Mouse (Mus musculus): ENCODE data around the gene Gstp1. TPM values are rescaled to one million over a fixed set of nuclear protein-coding genes. Genes with fewer than 3 reads are reported as not detected.
A peak's percentile ranks its signal among the peaks of the same experiment; 100 is the strongest.

The Gstp1 gene
- polyA plus RNA-seq, 1 experiment from 2014 or later, result 604 TPM

DNA sequence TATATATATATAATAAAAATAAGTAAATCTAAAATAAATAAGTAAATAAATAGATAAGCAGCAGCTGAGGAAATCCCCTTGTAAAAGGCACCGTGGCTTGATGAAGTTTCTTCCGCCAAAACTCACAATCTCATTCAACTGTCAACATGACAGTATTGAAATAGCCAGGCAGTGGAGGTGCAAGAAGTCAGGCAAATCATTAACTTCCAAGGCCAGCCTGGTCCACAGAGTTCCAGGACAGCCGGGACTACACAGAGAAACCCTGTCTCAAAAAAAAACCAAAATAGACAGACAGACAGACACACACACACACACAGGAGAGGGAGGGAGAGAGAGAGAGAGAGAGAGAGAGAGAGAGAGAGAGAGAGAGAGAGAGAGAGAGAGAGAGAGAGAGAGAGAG, 4.5 kb downstream of the Gstp1 start:
- H3K9ac ChIP-seq (ENCODE audit: low read depth, low read length), result no peak overlapping the region
- WGBS, result 87% methylated on average over 3 of the region's 3 CpGs
- H3K27ac ChIP-seq (ENCODE audit: low read depth, low read length), result no peak overlapping the region
- no peak overlapping the region for H3K4me2 ChIP-seq (ENCODE audit: low read length)
- H3K27me3 ChIP-seq (replicated peaks; ENCODE audit: control insufficient read depth, insufficient read depth, low read length), result no peaks in the 10 kb centered on the region
- peaks cover 7% of the 10 kb centered on the region for H3K4me1 ChIP-seq (ENCODE audit: control insufficient read depth, insufficient read depth, low read depth, low read length)
- no peak for ATAC-seq
- no peaks in the 10 kb centered on the region for H3K9me3 ChIP-seq (ENCODE audit: control insufficient read depth, low read length)
- H3K36me3 ChIP-seq (ENCODE audit: control insufficient read depth, insufficient read depth, low read length), result no peaks in the 10 kb centered on the region
- H3K4me3 ChIP-seq (ENCODE audit: low read length), result no peak overlapping the region

- WGBS, result 67% methylated on average over 7 of the region's 7 CpGs
- ATAC-seq, result no peak
- H3K9me3 ChIP-seq (ENCODE audit: control insufficient read depth, low read length), result no peaks in the 10 kb centered on the region
These were observed 5.1 kb downstream of the Gstp1 start for GRCm38 (mm10) chr19:4032668-4033067.

GRCm38 (mm10) chr19:4027576-4027975, 10.2 kb downstream of the Gstp1 start:
- Histone ChIP-seq H3K4me1 (ENCODE audit: control insufficient read depth, insufficient read depth, low read depth, low read length) (no peaks in the 10 kb centered on the region), H3K27ac (ENCODE audit: low read depth, low read length) (no peak overlapping the region), H3K4me2 (ENCODE audit: low read length) (no peak overlapping the region), H3K36me3 (ENCODE audit: control insufficient read depth, insufficient read depth, low read length) (no peaks in the 10 kb centered on the region), H3K9me3 (ENCODE audit: control insufficient read depth, low read length) (peaks cover 2% of the 10 kb centered on the region; the same call in 1 of the 2 replicates), H3K4me3 (ENCODE audit: low read length) (no peak overlapping the region), H3K9ac (ENCODE audit: low read depth, low read length) (no peak overlapping the region), H3K27me3 (replicated peaks; ENCODE audit: control insufficient read depth, insufficient read depth, low read length) (no peaks in the 10 kb centered on the region)
- no peak for ATAC-seq

More at GRCm38 (mm10) chr19:4032668-4033067, 5.1 kb downstream of the Gstp1 start:
- Histone ChIP-seq H3K4me3 (ENCODE audit: low read length) (no peak overlapping the region), H3K36me3 (ENCODE audit: control insufficient read depth, insufficient read depth, low read length) (no peaks in the 10 kb centered on the region), H3K4me2 (ENCODE audit: low read length) (no peak overlapping the region), H3K27ac (ENCODE audit: low read depth, low read length) (no peak overlapping the region), H3K4me1 (ENCODE audit: control insufficient read depth, insufficient read depth, low read depth, low read length) (peaks cover 7% of the 10 kb centered on the region), H3K9ac (ENCODE audit: low read depth, low read length) (no peak overlapping the region), H3K27me3 (replicated peaks; ENCODE audit: control insufficient read depth, insufficient read depth, low read length) (no peaks in the 10 kb centered on the region)

DNA sequence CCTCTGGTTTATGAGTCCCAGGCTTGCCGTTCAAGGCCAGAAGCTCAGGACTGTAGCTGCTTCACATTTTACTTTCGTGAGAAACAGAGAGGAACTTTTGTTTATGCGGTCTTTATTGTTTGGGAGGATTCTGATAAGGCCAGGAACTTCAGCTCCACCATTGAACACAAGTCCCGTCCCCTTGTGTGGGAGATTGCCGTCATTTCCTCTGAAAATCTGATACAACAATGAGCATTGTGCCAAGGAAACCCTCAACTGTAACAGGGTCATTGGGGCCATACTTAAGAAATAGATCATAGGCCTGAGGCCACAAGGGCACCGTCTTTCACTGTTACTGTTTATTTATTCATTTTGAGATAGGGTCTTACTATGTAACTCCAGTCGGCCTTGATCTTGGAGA, 14.6 kb downstream of the Gstp1 start:
- H3K27ac ChIP-seq (ENCODE audit: low read depth, low read length), result no peak overlapping the region
- no peak for ATAC-seq
- no peak overlapping the region for H3K4me2 ChIP-seq (ENCODE audit: low read length)
- H3K36me3 ChIP-seq (ENCODE audit: control insufficient read depth, insufficient read depth, low read length), result no peaks in the 10 kb centered on the region
- H3K4me1 ChIP-seq (ENCODE audit: control insufficient read depth, insufficient read depth, low read depth, low read length), result no peaks in the 10 kb centered on the region
- 88% methylated on average over 7 of the region's 7 CpGs for WGBS
- H3K27me3 ChIP-seq (replicated peaks; ENCODE audit: control insufficient read depth, insufficient read depth, low read length), result no peaks in the 10 kb centered on the region
- H3K4me3 ChIP-seq (ENCODE audit: low read length), result no peak overlapping the region
- H3K9ac ChIP-seq (ENCODE audit: low read depth, low read length), result no peak overlapping the region
- peaks cover 2% of the 10 kb centered on the region; the same call in 1 of the 2 replicates for H3K9me3 ChIP-seq (ENCODE audit: control insufficient read depth, low read length)

- Histone ChIP-seq H3K4me2 (ENCODE audit: low read length) (no peak overlapping the region), H3K4me3 (ENCODE audit: low read length) (no peak overlapping the region), H3K4me1 (ENCODE audit: control insufficient read depth, insufficient read depth, low read depth, low read length) (no peaks in the 10 kb centered on the region), H3K36me3 (ENCODE audit: control insufficient read depth, insufficient read depth, low read length) (no peaks in the 10 kb centered on the region), H3K27ac (ENCODE audit: low read depth, low read length) (no peak overlapping the region), H3K9ac (ENCODE audit: low read depth, low read length) (no peak overlapping the region; the same call in 1 of the 2 replicates), H3K9me3 (ENCODE audit: control insufficient read depth, low read length) (no peaks in the 10 kb centered on the region), H3K27me3 (replicated peaks; ENCODE audit: control insufficient read depth, insufficient read depth, low read length) (no peaks in the 10 kb centered on the region)
- ATAC-seq, result peak; percentile 92
- WGBS, result 23% methylated on average over 18 of the region's 18 CpGs
These were observed 18.8 kb downstream of the Gstp1 start for GRCm38 (mm10) chr19:4018743-4019583.

GRCm38 (mm10) chr19:4017921-4018587, 19.7 kb downstream of the Gstp1 start:
- Histone ChIP-seq H3K4me1 (ENCODE audit: control insufficient read depth, insufficient read depth, low read depth, low read length) (no peaks in the 10 kb centered on the region; the same call in 1 of the 2 replicates), H3K27me3 (replicated peaks; ENCODE audit: control insufficient read depth, insufficient read depth, low read length) (no peaks in the 10 kb centered on the region), H3K9me3 (ENCODE audit: control insufficient read depth, low read length) (no peaks in the 10 kb centered on the region), H3K9ac (ENCODE audit: low read depth, low read length) (no peak overlapping the region), H3K27ac (ENCODE audit: low read depth, low read length) (no peak overlapping the region), H3K36me3 (ENCODE audit: control insufficient read depth, insufficient read depth, low read length) (no peaks in the 10 kb centered on the region), H3K4me3 (ENCODE audit: low read length) (no peak overlapping the region), H3K4me2 (ENCODE audit: low read length) (no peak overlapping the region)
- 74% methylated on average over 10 of the region's 10 CpGs for WGBS
- ATAC-seq, result no peak

DNA sequence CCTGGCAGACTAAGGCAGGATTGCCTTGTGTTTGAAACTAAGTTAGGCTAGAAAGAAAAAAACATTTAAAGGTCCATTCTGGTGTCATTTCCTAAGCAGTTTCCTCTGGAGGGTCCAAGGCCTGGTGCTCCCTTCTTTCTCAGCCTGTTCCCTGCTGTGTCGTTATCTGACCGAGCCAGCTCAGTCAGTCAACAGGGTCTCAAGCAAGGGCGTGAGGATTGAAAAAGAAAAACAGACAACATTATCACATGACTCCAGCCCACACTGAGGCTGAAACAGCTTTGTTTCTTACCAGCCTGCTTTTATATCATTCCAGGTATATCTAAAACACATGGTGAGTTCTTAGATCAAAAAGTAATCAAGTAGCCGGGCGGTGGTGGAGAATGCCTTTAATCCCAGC, 22.1 kb downstream of the Gstp1 start:
- no peak for ATAC-seq
- H3K27ac ChIP-seq (ENCODE audit: low read depth, low read length), result no peak overlapping the region
- H3K4me3 ChIP-seq (ENCODE audit: low read length), result no peak overlapping the region
- H3K4me2 ChIP-seq (ENCODE audit: low read length), result no peak overlapping the region
- H3K9ac ChIP-seq (ENCODE audit: low read depth, low read length), result no peak overlapping the region
- no peaks in the 10 kb centered on the region for H3K36me3 ChIP-seq (ENCODE audit: control insufficient read depth, insufficient read depth, low read length)
- 63% methylated on average over 5 of the region's 5 CpGs for WGBS
- H3K27me3 ChIP-seq (replicated peaks; ENCODE audit: control insufficient read depth, insufficient read depth, low read length), result no peaks in the 10 kb centered on the region
- peaks cover 12% of the 10 kb centered on the region for H3K4me1 ChIP-seq (ENCODE audit: control insufficient read depth, insufficient read depth, low read depth, low read length)
- no peaks in the 10 kb centered on the region for H3K9me3 ChIP-seq (ENCODE audit: control insufficient read depth, low read length)

- no peak for ATAC-seq
- Histone ChIP-seq H3K9ac (ENCODE audit: low read depth, low read length) (no peak overlapping the region), H3K9me3 (ENCODE audit: control insufficient read depth, low read length) (no peaks in the 10 kb centered on the region)
These were observed 23.0 kb downstream of the Gstp1 start for GRCm38 (mm10) chr19:4014802-4015201.

DNA sequence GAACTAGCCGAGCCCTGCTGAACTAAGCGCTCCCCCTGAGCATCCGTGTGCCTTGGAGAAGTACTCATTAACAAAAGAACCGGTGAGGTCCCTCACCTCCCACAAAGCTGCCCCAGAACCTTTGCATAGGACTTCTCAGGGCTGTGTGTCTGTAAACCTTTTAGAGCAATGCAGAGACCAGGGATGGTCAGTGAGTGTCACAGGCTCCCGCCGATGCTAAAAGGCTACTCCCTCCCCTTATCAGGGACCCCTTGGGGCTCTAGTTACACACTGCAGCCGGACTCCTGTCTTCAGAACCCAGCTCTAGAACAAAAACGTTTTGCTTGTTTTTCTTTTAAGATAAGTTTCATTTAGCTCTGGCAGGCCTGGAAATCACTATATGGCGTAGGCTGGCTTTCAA, 24.7 kb downstream of the Gstp1 start:
- H3K4me1 ChIP-seq (ENCODE audit: control insufficient read depth, insufficient read depth, low read depth, low read length), result peaks cover 12% of the 10 kb centered on the region
- H3K27me3 ChIP-seq (replicated peaks; ENCODE audit: control insufficient read depth, insufficient read depth, low read length), result no peaks in the 10 kb centered on the region
- H3K9me3 ChIP-seq (ENCODE audit: control insufficient read depth, low read length), result no peaks in the 10 kb centered on the region
- no peak overlapping the region for H3K27ac ChIP-seq (ENCODE audit: low read depth, low read length)
- peak overlapping the region; percentile 58 for H3K4me3 ChIP-seq (ENCODE audit: low read length)
- WGBS, result 21% methylated on average over 9 of the region's 9 CpGs
- ATAC-seq, result no peak
- H3K36me3 ChIP-seq (ENCODE audit: control insufficient read depth, insufficient read depth, low read length), result peaks cover 6% of the 10 kb centered on the region
- peak overlapping the region; percentile 47 for H3K9ac ChIP-seq (ENCODE audit: low read depth, low read length)
- peak overlapping the region; percentile 59 for H3K4me2 ChIP-seq (ENCODE audit: low read length)

More at GRCm38 (mm10) chr19:4014802-4015201, 23.0 kb downstream of the Gstp1 start:
- Histone ChIP-seq H3K27me3 (replicated peaks; ENCODE audit: control insufficient read depth, insufficient read depth, low read length) (no peaks in the 10 kb centered on the region), H3K4me3 (ENCODE audit: low read length) (no peak overlapping the region), H3K36me3 (ENCODE audit: control insufficient read depth, insufficient read depth, low read length) (no peaks in the 10 kb centered on the region), H3K4me1 (ENCODE audit: control insufficient read depth, insufficient read depth, low read depth, low read length) (peaks cover 12% of the 10 kb centered on the region), H3K27ac (ENCODE audit: low read depth, low read length) (no peak overlapping the region), H3K4me2 (ENCODE audit: low read length) (no peak overlapping the region)
